Mouse (Mus musculus) neural tube, embryonic 11.5 days (tissue): Measurements from ENCODE around the gene Cct8. TPM values are rescaled to one million over a fixed set of nuclear protein-coding genes. Genes with fewer than 3 reads are reported as not detected.

Experiments
- ATAC-seq: fragments of 200-750 bp; cut with Nextera tagmentation; 2 replicates; pipeline ENCODE4 v1.8.0; 2017; ENCODE audit warnings: moderate number of reproducible peaks, mild to moderate bottlenecking, moderate TSS enrichment, moderate library complexity; ENCODE audit not compliant: insufficient read depth, low FRiP score, low TSS enrichment
- DNase-seq: peaks from one replicate; pipeline ENCODE4 v3.0.0-alpha.2; 2015; ENCODE audit warnings: low spot score
- H3K27ac ChIP-seq: fragments of 300-500 bp; sonication (generic); 2 replicates; pipeline ENCODE4 v1.5.1; 2014; ENCODE audit warnings: low read depth, mild to moderate bottlenecking, low read length
- H3K27me3 ChIP-seq: fragments of 300-500 bp; sonication (generic); 2 replicates; pipeline ENCODE4 v1.6.1; 2014; ENCODE audit warnings: mild to moderate bottlenecking, low read length, mixed read lengths; ENCODE audit not compliant: control insufficient read depth, insufficient read depth
- H3K36me3 ChIP-seq: fragments of 300-500 bp; sonication (generic); 2 replicates; pipeline ENCODE4 v1.6.1; 2014; ENCODE audit warnings: mild to moderate bottlenecking, low read length, moderate library complexity, mixed read lengths; ENCODE audit not compliant: control insufficient read depth, insufficient read depth
- H3K4me1 ChIP-seq: fragments of 300-500 bp; sonication (generic); 2 replicates; pipeline ENCODE4 v1.6.1; 2014; ENCODE audit warnings: low read length, mixed read lengths; ENCODE audit not compliant: control insufficient read depth, insufficient read depth
- H3K4me2 ChIP-seq: fragments of 300-500 bp; sonication (generic); 2 replicates; pipeline ENCODE4 v1.6.1; 2014; ENCODE audit warnings: low read depth, mild to moderate bottlenecking, moderate library complexity
- H3K4me3 ChIP-seq: fragments of 300-500 bp; sonication (generic); 2 replicates; pipeline ENCODE4 v1.5.1; 2014; ENCODE audit warnings: low read depth, low read length
- H3K9ac ChIP-seq: fragments of 300-500 bp; sonication (generic); 2 replicates; pipeline ENCODE4 v1.6.1; 2014; ENCODE audit warnings: mild to moderate bottlenecking, low read length
- H3K9me3 ChIP-seq: fragments of 300-500 bp; sonication (generic); 2 replicates; pipeline ENCODE4 v1.6.1; 2016; ENCODE audit warnings: low read length; ENCODE audit not compliant: control insufficient read depth
- WGBS: fragments of 180-500 bp; shearing (Covaris S2); extraction: QIAGEN DNeasy Blood & Tissue Kit; methylation state at CpG from one replicate; pipeline ENCODE4 v1.1.7; 2014; 5-methylcytosine and 5-hydroxymethylcytosine counted together
- polyA plus RNA-seq: library from polyadenylated mRNA; unstranded; fragments of >200 nt; fragmentation: Nextera tagmentation; extraction: Ambion mirVana; gene quantifications from 2 replicates; pipeline ENCODE4 v1.2.1, GENCODE M21; 2014

Cct8 gene
- polyA plus RNA-seq, 1 experiment from 2014 or later, result 664 TPM

- Histone ChIP-seq H3K9ac (peak overlapping the region; percentile 84), H3K27me3 (no peaks in the 10 kb centered on the region), H3K4me1 (peaks cover 7% of the 10 kb centered on the region), H3K36me3 (no peaks in the 10 kb centered on the region; the same call in none of the 2 replicates), H3K4me3 (peak overlapping the region; percentile 80), H3K4me2 (peak overlapping the region; percentile 75), H3K27ac (peak overlapping the region; percentile 36; the same call in 1 of the 2 replicates), H3K9me3 (no peaks in the 10 kb centered on the region)
- no peak for ATAC-seq
- DNase-seq, result no peak
- WGBS, result 0% methylated on average over 38 of the region's 38 CpGs
These were observed 40.5 kb downstream of the Cct8 start for GRCm38 (mm10) chr16:87455180-87455611.

- peak within 1 kb of the TSS; percentile 36; the same call in 1 of the 2 replicates for H3K27ac ChIP-seq
- peak within 1 kb of the TSS; percentile 75 for H3K4me2 ChIP-seq
- ATAC-seq (peak; percentile 96), DNase-seq (peak; percentile 90)
- no peaks in the 10 kb centered on the region for H3K27me3 ChIP-seq
- H3K4me3 ChIP-seq, result peak within 1 kb of the TSS; percentile 80
- WGBS, result 10% methylated on average over 41 of the region's 45 CpGs
- H3K9me3 ChIP-seq, result no peaks in the 10 kb centered on the region
- peak within 1 kb of the TSS; percentile 84 for H3K9ac ChIP-seq
- peaks cover 7% of the 10 kb centered on the region for H3K4me1 ChIP-seq
- no peaks in the 10 kb centered on the region; the same call in none of the 2 replicates for H3K36me3 ChIP-seq
These were observed 41.1 kb downstream of the Cct8 start, which contains the start of gene Usp16 for GRCm38 (mm10) chr16:87454419-87455179. Gene Usp16, plus strand, starts transcription at chr16:87454703.

DNA sequence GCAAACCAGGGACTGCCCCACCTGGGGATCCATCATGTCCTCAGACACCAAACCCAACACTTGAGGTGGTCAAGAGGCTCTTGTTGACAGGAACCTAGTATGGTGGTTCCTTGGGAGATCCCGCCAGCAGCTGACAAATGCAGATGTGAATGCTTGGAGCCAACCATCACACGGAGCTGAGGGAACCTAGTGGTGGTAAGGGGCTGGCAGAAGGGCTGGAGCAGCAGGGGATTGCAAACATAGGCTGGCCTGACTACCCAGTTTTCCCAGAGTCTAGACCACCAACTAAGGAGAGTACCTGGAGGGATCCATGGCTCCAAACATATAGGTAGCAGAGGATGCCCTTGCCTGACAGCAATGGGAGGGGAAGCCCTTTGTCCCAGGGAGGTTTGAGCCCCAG is 42.4 kb downstream of the Cct8 start:
- no peaks in the 10 kb centered on the region for H3K36me3 ChIP-seq
- DNase-seq (no peak), ATAC-seq (no peak)
- H3K4me2 ChIP-seq, result no peak overlapping the region
- no peaks in the 10 kb centered on the region for H3K9me3 ChIP-seq
- H3K27me3 ChIP-seq, result no peaks in the 10 kb centered on the region
- no peak overlapping the region for H3K9ac ChIP-seq
- H3K4me1 ChIP-seq, result peaks cover 7% of the 10 kb centered on the region
- H3K4me3 ChIP-seq, result no peak overlapping the region
- H3K27ac ChIP-seq, result no peak overlapping the region
- 84% methylated on average over 2 of the region's 2 CpGs for whole genome bisulfite sequencing

GRCm38 (mm10) chr16:87445528-87445927 is 50.1 kb downstream of the Cct8 start:
- Histone ChIP-seq H3K4me2 (no peak overlapping the region), H3K4me3 (no peak overlapping the region), H3K9ac (no peak overlapping the region), H3K27ac (no peak overlapping the region), H3K27me3 (no peaks in the 10 kb centered on the region), H3K4me1 (no peaks in the 10 kb centered on the region), H3K9me3 (no peaks in the 10 kb centered on the region), H3K36me3 (no peaks in the 10 kb centered on the region)
- 94% methylated on average over 3 of the region's 3 CpGs for WGBS
- no peak for ATAC-seq
- no peak for DNase-seq

DNA sequence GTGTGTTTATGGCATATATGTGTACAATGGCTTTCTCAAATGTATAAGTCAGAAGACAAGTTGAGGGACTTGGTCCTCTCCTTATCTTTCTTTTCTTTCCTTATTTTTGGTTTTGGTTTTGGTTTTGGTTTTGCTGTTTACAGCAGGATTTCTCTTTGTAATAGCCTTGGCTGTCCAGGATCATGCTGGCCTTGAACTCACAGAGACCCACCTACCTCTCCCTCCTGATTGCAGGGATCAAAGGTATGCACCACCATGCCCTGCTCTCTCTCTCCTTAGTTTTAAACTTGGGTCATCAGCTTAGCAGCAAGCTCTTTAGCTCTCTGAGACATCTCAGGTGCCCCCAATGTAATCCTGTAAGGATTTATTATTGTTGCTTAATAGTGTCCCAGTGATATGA is 50.6 kb downstream of the Cct8 start:
- no peak overlapping the region for H3K4me3 ChIP-seq
- H3K4me1 ChIP-seq, result no peaks in the 10 kb centered on the region
- no peak overlapping the region for H3K9ac ChIP-seq
- H3K9me3 ChIP-seq, result no peaks in the 10 kb centered on the region
- no peaks in the 10 kb centered on the region for H3K36me3 ChIP-seq
- ATAC-seq, result no peak
- H3K4me2 ChIP-seq, result no peak overlapping the region
- no peaks in the 10 kb centered on the region for H3K27me3 ChIP-seq
- no peak for DNase-seq
- no peak overlapping the region for H3K27ac ChIP-seq

DNA sequence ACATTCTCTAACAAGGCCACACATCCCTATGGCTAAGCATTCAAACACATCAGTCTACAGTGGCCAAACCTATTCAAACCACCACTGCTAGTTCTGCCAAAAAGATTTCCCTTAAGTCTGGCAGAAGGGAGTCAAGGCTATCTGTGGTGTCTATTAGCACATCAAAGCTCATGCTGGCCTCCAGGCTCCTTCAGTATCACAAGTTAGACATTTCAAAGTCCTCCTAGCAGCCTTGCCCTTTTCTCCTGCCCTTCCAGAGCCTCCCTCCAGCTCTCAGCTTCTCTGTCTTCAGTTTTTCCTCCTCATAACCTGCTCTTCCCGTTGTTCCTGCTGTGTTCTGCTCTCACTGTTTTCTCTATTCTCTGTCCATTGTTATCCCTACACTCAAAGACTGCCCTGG is 51.6 kb downstream of the Cct8 start:
- H3K4me2 ChIP-seq, result no peak overlapping the region
- H3K27ac ChIP-seq, result no peak overlapping the region
- no peak for DNase-seq
- no peaks in the 10 kb centered on the region for H3K9me3 ChIP-seq
- ATAC-seq, result no peak
- no peaks in the 10 kb centered on the region for H3K4me1 ChIP-seq
- H3K9ac ChIP-seq, result no peak overlapping the region
- H3K36me3 ChIP-seq, result no peaks in the 10 kb centered on the region
- no peak overlapping the region for H3K4me3 ChIP-seq
- H3K27me3 ChIP-seq, result no peaks in the 10 kb centered on the region
- 29% methylated on average over 1 of the region's 1 CpGs for WGBS

DNA sequence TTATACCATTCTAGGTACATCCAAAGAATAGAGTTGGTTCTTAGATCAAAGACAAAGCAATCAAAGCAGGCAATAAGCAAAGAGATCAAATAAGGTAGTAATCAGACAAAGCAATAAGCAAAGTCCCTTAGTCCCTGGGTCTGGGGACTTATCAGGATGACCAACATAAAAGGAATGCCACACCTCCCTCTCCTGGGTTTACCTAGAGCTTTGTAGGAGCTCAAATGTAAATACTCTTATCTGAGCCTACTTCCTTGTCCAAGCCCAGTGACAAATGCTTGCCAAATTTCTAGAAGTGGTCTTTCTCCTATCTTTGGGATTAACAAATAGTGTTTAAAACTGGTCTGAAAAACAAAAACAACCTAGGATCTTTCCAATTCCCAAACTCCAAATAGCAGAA is 52.4 kb downstream of the Cct8 start:
- ATAC-seq (no peak), DNase-seq (no peak)
- no peaks in the 10 kb centered on the region for H3K36me3 ChIP-seq
- H3K9me3 ChIP-seq, result no peaks in the 10 kb centered on the region
- no peak overlapping the region for H3K9ac ChIP-seq
- H3K4me2 ChIP-seq, result no peak overlapping the region
- no peak overlapping the region for H3K4me3 ChIP-seq
- no peak overlapping the region for H3K27ac ChIP-seq
- H3K27me3 ChIP-seq, result no peaks in the 10 kb centered on the region
- H3K4me1 ChIP-seq, result no peaks in the 10 kb centered on the region

DNA sequence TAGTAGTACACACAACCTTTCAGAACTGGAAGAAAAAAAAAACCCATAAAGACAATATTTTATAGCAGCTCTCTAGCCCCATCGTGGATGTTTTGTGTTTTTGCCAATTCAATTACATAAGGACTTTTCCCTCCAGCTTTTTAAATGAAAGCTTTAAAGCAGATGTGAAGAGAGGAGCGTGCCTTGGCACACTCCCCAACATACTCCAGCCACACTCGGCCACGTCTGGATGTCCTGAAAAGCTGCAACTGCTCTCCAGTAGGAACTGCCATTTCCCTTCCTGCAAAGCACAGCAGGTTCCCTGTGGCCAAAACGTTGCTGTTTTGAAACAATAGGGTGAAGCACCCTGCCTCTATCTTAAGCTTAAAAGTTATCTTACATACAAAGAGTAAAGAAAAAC is 53.4 kb downstream of the Cct8 start:
- no peak overlapping the region for H3K27ac ChIP-seq
- WGBS, result 52% methylated on average over 5 of the region's 5 CpGs
- no peaks in the 10 kb centered on the region for H3K4me1 ChIP-seq
- H3K36me3 ChIP-seq, result no peaks in the 10 kb centered on the region
- ATAC-seq (no peak), DNase-seq (no peak)
- no peaks in the 10 kb centered on the region for H3K9me3 ChIP-seq
- H3K9ac ChIP-seq, result no peak overlapping the region
- H3K27me3 ChIP-seq, result no peaks in the 10 kb centered on the region
- no peak overlapping the region for H3K4me2 ChIP-seq
- H3K4me3 ChIP-seq, result no peak overlapping the region

- peak overlapping the region; percentile 75 for H3K4me3 ChIP-seq
- H3K4me2 ChIP-seq, result peak overlapping the region; percentile 78
- H3K27me3 ChIP-seq, result no peaks in the 10 kb centered on the region
- no peaks in the 10 kb centered on the region for H3K36me3 ChIP-seq
- peak overlapping the region; percentile 85 for H3K9ac ChIP-seq
- DNase-seq (no peak), ATAC-seq (no peak)
- H3K27ac ChIP-seq, result no peak overlapping the region
- 31% methylated on average over 9 of the region's 9 CpGs for WGBS
- H3K9me3 ChIP-seq, result no peaks in the 10 kb centered on the region
- no peaks in the 10 kb centered on the region for H3K4me1 ChIP-seq
These were observed 54.6 kb downstream of the Cct8 start for GRCm38 (mm10) chr16:87441089-87441488.
